Mouse (Mus musculus): ENCODE measurements around the gene Olfr372. TPM values are rescaled to one million over a fixed set of nuclear protein-coding genes. Genes with fewer than 3 reads are reported as not detected.
"Not testable (repeated sequence)": the region's sequence is repeated elsewhere in the genome, so short reads cannot be mapped to it uniquely, and the experiment has no call there.

Gene Olfr372
- polyA plus RNA-seq, 1 experiment from 2014 or later: not detected

DNA sequence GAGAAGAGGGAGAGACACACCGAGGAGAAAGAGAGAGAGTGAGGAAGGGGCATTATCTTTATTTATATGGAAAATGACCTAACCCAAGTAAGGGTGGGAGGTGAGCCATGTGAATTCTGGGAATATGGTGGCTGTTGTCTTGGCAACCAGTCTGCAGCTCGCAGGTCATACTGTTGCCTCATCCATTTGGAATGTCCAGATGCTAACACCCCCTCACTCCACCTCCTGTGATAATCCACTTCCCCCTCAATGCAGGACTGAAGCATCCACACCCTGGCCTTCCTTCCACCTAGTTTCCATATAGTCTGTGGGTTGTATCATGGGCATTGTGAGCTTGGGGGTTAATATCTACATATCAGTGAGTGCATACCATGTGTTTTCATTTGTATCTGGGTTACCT lies 21.2 kb upstream of the Olfr372 start:
- ATAC-seq (ENCODE audit: insufficient number of reproducible peaks, low FRiP score, low TSS enrichment, low read depth): no peak
- Histone ChIP-seq H3K4me2 (no peak overlapping the region), H3K27ac (no peak overlapping the region), H3K4me1 (no peaks in the 10 kb centered on the region), H3K4me3 (no peak overlapping the region), H3K27me3 (no peaks in the 10 kb centered on the region), H3K9me3 (no peaks in the 10 kb centered on the region), H3K9ac (no peak overlapping the region), H3K36me3 (no peaks in the 10 kb centered on the region)
- 56% methylated on average over 2 of the region's 2 CpGs for WGBS

DNA sequence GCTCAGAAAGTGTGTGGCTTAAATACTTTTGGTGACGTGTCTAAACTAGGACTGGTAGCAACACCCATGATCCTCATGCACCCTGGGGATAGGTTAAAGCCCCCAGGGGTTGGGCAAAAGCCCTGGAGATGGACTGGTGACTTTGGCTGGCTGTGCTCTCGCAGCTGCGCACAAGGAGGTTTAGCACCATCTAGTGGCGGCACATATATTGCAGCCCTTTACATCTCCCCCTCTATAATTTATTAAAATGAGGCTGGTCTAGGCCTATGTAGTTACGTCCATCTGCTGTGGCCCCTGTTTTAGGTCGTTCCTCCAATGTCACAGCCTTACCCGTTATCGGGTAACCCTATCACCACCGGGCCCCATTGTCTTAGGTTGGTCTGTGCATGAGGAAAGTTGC lies 16.1 kb upstream of the Olfr372 start:
- H3K36me3 ChIP-seq; H3K4me1 ChIP-seq; H3K27ac ChIP-seq; ATAC-seq (ENCODE audit: insufficient number of reproducible peaks, low FRiP score, low TSS enrichment, low read depth); H3K4me3 ChIP-seq; H3K27me3 ChIP-seq; H3K9me3 ChIP-seq; H3K4me2 ChIP-seq; H3K9ac ChIP-seq: not testable (repeated sequence)
- 6% methylated on average over 4 of the region's 9 CpGs for WGBS

DNA sequence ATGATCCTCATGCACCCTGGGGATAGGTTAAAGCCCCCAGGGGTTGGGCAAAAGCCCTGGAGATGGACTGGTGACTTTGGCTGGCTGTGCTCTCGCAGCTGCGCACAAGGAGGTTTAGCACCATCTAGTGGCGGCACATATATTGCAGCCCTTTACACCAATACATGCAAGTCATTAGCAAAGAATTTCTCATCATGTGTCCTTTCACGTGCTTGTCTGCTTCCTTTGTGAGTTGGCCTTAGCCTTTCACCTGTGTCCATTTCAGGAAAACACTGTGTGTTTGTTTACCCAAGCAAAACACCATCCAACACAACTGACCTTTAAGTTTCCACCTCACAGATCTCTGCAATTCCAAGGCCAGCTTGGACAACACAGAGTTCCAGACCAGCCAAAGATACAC lies 8.1 kb upstream of the Olfr372 start:
- WGBS: 27% methylated on average over 4 of the region's 4 CpGs
- H3K4me2 ChIP-seq; H3K9ac ChIP-seq; H3K27ac ChIP-seq; H3K4me3 ChIP-seq; H3K36me3 ChIP-seq; H3K9me3 ChIP-seq; H3K4me1 ChIP-seq; H3K27me3 ChIP-seq; ATAC-seq (ENCODE audit: insufficient number of reproducible peaks, low FRiP score, low TSS enrichment, low read depth): not testable (repeated sequence)

DNA sequence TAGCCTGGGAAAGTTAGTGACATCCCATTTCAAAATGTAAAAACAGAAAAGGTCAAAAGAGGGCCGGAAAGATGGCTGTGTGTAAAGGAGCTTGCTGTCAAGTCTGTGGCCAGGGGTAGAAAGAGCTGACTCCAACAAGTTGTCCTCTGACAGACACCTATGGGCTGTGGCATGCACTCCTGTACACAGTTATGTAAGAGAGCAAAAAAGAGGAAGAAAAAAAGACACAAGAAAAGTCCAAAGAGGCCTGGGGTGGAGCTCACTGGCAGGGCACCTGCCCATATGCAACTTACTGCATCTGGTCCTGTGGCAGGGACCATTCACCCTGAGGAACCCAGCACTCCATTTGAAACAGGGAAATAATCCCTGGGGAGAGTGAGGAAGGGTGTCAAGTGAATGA lies 1.5 kb downstream of the Olfr372 start:
- H3K27me3 ChIP-seq: no peaks in the 10 kb centered on the region
- ATAC-seq (ENCODE audit: insufficient number of reproducible peaks, low FRiP score, low TSS enrichment, low read depth): no peak
- H3K4me1 ChIP-seq: no peaks in the 10 kb centered on the region
- no peaks in the 10 kb centered on the region for H3K9me3 ChIP-seq
- no peak overlapping the region for H3K4me3 ChIP-seq
- no peak overlapping the region for H3K9ac ChIP-seq
- no peaks in the 10 kb centered on the region for H3K36me3 ChIP-seq
- WGBS: 70% methylated on average over 1 of the region's 1 CpGs
- H3K4me2 ChIP-seq: no peak overlapping the region
- no peak overlapping the region for H3K27ac ChIP-seq

DNA sequence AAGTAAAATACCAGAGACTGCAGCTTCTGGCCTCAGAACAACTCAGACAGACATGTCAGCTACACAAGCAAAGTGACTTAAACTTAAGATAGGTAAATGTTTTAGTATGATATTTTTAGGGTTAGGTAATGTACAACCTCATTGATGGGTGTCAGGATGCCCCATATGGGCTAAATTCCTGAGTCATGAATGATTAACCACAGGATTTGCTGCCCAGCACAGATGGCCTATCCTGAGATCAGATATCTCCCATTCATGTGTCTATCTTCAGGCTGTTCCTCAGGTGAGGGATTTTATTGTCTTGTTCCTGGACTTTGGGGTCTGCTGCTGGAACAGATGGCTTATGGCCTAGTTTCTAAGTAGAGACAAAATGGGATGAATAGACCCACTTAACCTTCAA lies 13.6 kb downstream of the Olfr372 start:
- not testable (repeated sequence) for H3K27me3 ChIP-seq; H3K4me3 ChIP-seq; H3K4me2 ChIP-seq; H3K9ac ChIP-seq; H3K27ac ChIP-seq; H3K4me1 ChIP-seq; H3K36me3 ChIP-seq; ATAC-seq (ENCODE audit: insufficient number of reproducible peaks, low FRiP score, low TSS enrichment, low read depth); H3K9me3 ChIP-seq

DNA sequence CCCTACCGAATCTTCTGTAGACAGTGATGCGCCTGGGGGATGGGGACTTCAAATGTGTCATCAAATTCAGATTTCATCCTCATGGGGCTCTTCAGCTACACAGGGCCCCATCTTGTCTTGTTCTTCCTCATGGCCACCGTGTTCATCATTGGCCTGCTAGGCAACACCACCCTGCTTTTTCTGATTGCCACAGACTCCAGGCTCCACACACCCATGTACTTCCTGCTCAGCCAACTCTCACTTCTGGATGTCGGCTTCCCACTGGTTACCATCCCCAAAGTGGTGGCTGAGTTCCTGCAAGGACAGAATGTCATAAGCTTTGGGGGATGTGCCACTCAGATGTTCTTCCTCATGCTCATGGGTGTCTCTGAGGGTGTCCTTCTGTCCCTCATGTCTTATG lies 16.6 kb downstream of the Olfr372 start:
- H3K4me1 ChIP-seq; H3K9me3 ChIP-seq; H3K36me3 ChIP-seq; H3K4me3 ChIP-seq; ATAC-seq (ENCODE audit: insufficient number of reproducible peaks, low FRiP score, low TSS enrichment, low read depth); H3K27me3 ChIP-seq; H3K9ac ChIP-seq; H3K27ac ChIP-seq; H3K4me2 ChIP-seq: not testable (repeated sequence)
- WGBS: 89% methylated on average over 3 of the region's 4 CpGs

DNA sequence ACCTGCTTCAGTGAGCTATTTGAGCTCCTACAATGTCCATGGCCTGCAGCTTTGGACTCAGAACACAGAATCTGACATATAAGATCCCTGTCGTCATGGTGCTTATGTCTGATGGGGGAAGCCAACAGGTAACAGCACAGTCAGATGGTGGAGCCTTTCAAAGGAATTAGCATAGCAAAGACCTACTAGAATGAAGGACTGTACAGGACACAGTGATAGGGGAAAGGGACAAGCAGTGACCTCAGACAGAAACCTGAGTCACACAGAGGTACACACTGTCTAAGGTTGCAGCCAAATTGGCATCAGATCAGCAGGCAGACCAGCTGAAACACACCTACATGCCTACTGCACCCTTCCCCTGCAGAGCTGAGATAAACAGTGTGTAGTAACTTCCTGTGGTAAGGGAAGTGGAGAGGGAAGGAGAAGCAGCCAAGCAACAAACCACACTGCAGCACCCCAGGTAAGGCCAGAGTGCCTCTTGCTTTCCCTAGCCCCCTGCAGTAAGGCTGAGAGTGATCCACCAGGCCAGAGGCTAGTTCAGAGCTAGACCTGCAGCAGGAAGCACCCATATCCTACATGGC lies 25.9 kb downstream of the Olfr372 start:
- not testable (repeated sequence) for H3K27ac ChIP-seq; H3K4me2 ChIP-seq; H3K27me3 ChIP-seq; H3K4me1 ChIP-seq; H3K9me3 ChIP-seq; H3K4me3 ChIP-seq; H3K9ac ChIP-seq; H3K36me3 ChIP-seq; ATAC-seq (ENCODE audit: insufficient number of reproducible peaks, low FRiP score, low TSS enrichment, low read depth)
- 81% methylated on average over 1 of the region's 1 CpGs for WGBS

DNA sequence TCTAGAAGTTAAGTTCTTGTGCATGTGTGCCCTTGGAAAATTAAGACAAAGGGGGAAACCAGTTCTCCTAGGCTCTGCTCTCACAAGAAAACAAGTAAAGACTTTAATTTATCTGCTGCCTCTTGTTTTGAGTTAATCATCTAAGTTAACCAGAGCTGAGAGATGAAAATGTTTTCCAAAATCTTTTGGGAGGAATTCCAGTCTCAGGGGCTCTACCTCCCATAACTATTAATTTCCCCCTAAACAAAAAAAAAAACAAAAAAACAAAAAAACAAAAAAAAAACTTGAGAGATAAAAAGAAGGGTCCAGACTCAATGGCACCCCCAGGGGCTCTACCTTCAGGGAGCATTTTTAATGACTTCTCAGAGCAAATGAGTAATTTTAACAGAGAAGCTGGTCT lies 41.9 kb downstream of the Olfr372 start, which contains the start of gene Olfr373:
Gene Olfr373, plus strand, starts transcription at position 301 of the 400 bp plus-strand sequence.
- H3K4me1 ChIP-seq; H3K27ac ChIP-seq; H3K4me2 ChIP-seq; H3K36me3 ChIP-seq; H3K27me3 ChIP-seq; ATAC-seq (ENCODE audit: insufficient number of reproducible peaks, low FRiP score, low TSS enrichment, low read depth); H3K9ac ChIP-seq; H3K4me3 ChIP-seq; H3K9me3 ChIP-seq: not testable (repeated sequence)

DNA sequence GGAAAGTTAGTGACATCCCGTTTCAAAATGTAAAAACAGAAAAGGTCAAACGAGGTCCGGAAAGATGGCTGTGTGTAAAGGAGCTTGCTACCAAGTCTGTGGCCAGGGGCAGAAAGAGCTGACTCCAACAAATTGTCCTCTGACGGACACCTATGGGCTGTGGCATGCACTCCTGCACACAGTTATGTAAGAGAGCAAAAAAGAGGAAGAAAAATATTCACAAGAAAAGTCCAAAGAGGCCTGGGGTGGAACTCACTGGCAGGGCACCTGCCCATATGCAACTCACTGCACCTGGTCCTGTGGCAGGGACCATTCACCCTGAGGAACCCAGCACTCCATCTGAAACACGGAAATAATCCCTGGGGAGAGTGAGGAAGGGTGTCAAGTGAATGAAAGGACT lies 43.7 kb downstream of the Olfr372 start:
- H3K27ac ChIP-seq: no peak overlapping the region
- no peaks in the 10 kb centered on the region for H3K4me1 ChIP-seq
- no peak overlapping the region for H3K4me2 ChIP-seq
- H3K36me3 ChIP-seq: no peaks in the 10 kb centered on the region
- 64% methylated on average over 5 of the region's 5 CpGs for WGBS
- no peak overlapping the region for H3K4me3 ChIP-seq
- H3K27me3 ChIP-seq: no peaks in the 10 kb centered on the region
- no peak for ATAC-seq (ENCODE audit: insufficient number of reproducible peaks, low FRiP score, low TSS enrichment, low read depth)
- no peak overlapping the region for H3K9ac ChIP-seq
- no peaks in the 10 kb centered on the region for H3K9me3 ChIP-seq

DNA sequence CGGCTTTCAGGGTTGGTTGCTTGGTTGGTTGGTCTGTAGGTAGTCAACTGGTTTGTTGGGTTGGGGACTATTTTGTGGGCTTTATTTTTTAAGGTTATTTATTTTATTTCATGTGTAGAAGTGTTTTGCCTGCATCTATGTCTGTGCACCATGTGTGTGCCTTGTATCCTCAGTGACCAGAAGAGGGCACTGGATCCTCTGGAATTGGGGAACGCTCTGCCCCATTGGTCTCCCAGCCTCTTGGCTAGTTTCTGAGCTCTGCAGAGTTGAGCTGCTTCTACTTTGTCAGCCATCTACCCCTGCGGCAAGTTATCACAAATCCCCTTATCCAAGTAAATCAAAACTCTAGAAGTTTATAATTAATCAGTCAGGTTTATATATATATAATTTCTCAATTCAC lies 46.6 kb downstream of the Olfr372 start:
- not testable (repeated sequence) for H3K9ac ChIP-seq; H3K27me3 ChIP-seq; H3K27ac ChIP-seq; H3K9me3 ChIP-seq; ATAC-seq (ENCODE audit: insufficient number of reproducible peaks, low FRiP score, low TSS enrichment, low read depth); H3K4me2 ChIP-seq; H3K36me3 ChIP-seq; H3K4me1 ChIP-seq; H3K4me3 ChIP-seq
- WGBS: 80% methylated on average over 3 of the region's 3 CpGs

DNA sequence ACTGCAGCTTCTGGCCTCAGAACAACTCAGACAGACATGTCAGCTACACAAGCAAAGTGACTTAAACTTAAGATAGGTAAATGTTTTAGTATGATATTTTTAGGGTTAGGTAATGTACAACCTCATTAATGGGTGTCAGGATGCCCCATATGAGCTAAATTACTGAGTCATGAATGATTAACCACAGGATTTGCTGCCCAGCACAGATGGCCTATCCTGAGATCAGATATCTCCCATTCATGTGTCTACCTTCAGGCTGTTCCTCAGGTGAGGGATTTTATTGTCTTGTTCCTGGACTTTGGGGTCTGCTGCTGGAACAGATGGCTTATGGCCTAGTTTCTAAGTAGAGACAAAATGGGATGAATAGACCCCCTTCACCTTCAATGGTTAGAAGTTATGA lies 55.7 kb downstream of the Olfr372 start:
- not testable (repeated sequence) for H3K9me3 ChIP-seq; H3K27ac ChIP-seq; H3K4me3 ChIP-seq; H3K4me1 ChIP-seq; ATAC-seq (ENCODE audit: insufficient number of reproducible peaks, low FRiP score, low TSS enrichment, low read depth); H3K27me3 ChIP-seq; H3K4me2 ChIP-seq; H3K9ac ChIP-seq; H3K36me3 ChIP-seq

DNA sequence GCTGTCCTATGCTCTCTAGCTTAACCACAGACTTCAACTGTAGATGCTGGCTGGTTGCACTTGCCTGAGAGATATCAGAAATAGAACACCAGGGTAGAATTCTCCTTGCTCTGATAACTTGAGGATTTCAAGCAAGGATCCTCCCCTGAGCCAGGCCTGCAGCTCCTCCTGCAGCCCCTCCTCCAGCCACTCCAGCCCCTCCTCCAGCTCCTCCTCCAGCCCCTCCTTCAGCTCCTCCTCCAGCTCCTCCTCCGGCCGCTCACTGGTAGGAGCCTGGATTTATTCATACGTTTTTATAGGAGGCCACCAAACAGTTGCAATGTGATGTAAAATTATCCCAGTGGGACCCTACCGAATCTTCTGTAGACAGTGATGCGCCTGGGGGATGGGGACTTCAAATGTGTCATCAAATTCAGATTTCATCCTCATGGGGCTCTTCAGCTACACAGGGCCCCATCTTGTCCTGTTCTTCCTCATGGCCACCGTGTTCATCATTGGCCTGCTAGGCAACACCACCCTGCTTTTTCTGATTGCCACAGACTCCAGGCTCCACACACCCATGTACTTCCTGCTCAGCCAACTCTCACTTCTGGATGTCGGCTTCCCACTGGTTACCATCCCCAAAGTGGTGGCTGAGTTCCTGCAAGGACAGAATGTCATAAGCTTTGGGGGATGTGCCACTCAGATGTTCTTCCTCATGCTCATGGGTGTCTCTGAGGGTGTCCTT lies 58.5 kb downstream of the Olfr372 start:
- 53% methylated on average over 6 of the region's 7 CpGs for WGBS

DNA sequence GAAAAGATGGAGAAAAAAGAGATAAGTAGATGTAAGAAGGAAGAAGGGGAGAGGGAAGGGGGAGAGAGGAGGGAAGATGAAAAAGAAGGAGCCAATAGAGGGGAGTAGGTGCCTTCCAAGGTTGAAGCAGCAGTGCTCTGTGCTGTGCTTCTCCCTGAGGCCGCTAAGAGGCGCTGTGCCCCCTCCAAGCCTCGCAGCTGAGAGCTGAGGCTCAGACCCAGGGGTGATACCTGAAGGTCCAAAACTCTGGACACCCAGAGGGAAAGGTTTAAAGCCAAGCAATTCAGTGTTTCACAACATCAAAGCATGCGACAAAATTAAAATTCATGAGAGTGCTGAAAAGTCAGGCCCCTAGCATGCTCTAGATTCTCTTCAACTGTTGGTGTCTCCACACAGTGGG lies 64.1 kb downstream of the Olfr372 start:
- no peak overlapping the region for H3K4me2 ChIP-seq
- 22% methylated on average over 4 of the region's 4 CpGs for WGBS
- H3K4me3 ChIP-seq: no peak overlapping the region
- H3K9me3 ChIP-seq: no peaks in the 10 kb centered on the region
- H3K36me3 ChIP-seq: no peaks in the 10 kb centered on the region
- no peak overlapping the region for H3K9ac ChIP-seq
- no peak overlapping the region for H3K27ac ChIP-seq
- no peaks in the 10 kb centered on the region for H3K4me1 ChIP-seq
- H3K27me3 ChIP-seq: no peaks in the 10 kb centered on the region
- no peak for ATAC-seq (ENCODE audit: insufficient number of reproducible peaks, low FRiP score, low TSS enrichment, low read depth)

More for the DNA sequence above, 58.5 kb downstream of the Olfr372 start:
- H3K4me1 ChIP-seq, H3K4me3 ChIP-seq, H3K9me3 ChIP-seq, H3K4me2 ChIP-seq, H3K9ac ChIP-seq, H3K36me3 ChIP-seq, H3K27ac ChIP-seq, H3K27me3 ChIP-seq: not testable (repeated sequence)
- ATAC-seq (ENCODE audit: insufficient number of reproducible peaks, low FRiP score, low TSS enrichment, low read depth): 0 out of 2 replicates have a peak, but pooled peaks have one; percentile 55

Measured in limb, embryonic 15.5 days (tissue).